Mouse (Mus musculus): Measurements from ENCODE around the gene Rnf148.

- TF ChIP-seq POLR2A (IDR thresholded peaks at IDR 0.05; ENCODE audit: borderline replicate concordance, control insufficient read depth, low read depth, low read length) (no peak), CTCF (IDR thresholded peaks at IDR 0.05; ENCODE audit: control insufficient read depth, insufficient read depth, low read length) (no peak)
Measured at GRCm38 (mm10) chr6:23700879-23701278, 45.9 kb upstream of the Rnf148 start.

Data from bone marrow, adult 2 months (tissue).